Mouse (Mus musculus) adrenal gland, postnatal 10 days (tissue): Measurements from ENCODE around the gene Mex3a. TPM values are rescaled to one million over a fixed set of nuclear protein-coding genes. Genes with fewer than 3 reads are reported as not detected.
A peak's percentile ranks its signal among the peaks of the same experiment; 100 is the strongest.

Experiments
- DNase-seq: peaks from one replicate; pipeline ENCODE4 v3.0.0; 2021; ENCODE audit warnings: mixed read lengths
- total RNA-seq, 2 experiments: library from RNA; stranded (reverse); gene quantifications; 2 replicates each; pipeline ENCODE4 v1.2.3; 2021

Gene Mex3a
- total RNA-seq, 2 experiments from 2014 or later, result 5.5 to 5.6 TPM

DNA sequence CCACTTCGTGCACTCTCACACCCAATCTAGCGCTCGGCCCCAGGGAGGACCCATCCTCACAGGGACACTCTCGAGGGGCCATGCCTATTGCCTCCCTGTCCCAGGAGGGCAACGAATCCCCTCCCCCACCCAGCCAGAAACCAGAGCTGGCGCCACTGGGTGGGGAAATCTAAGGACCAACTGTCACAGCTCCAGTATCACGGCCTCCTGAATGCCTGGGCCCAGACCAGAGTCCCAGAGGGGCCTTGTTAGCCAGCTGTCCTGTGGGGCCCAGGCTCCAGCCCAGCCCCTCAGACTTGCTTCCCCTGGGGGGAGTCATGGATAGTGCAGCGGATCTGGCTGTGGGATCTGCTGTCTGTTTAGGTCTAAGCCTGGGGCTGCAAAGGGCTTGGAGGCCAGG is 4.6 kb upstream of the Mex3a start:
- no peak for DNase-seq

DNA sequence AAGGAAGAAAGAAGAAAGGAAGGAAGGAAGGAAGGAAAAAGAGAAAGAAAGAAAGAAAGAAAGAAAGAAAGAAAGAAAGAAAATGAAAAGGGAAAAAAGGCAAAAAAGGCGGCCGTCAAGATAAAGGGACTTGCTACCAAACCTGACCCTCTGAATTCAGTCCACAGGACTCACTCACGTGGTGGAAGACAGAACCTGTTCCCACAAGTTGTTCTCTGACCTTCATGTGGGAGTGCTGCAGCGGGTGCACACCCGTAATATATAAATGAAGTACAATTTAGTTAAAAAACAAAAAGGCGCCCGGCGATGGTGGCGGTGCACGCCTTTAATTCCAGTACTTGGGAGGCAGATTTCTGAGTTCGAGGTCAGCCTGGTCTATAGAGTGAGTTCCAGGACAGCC is 3.5 kb upstream of the Mex3a start:
- DNase-seq, result no peak

DNA sequence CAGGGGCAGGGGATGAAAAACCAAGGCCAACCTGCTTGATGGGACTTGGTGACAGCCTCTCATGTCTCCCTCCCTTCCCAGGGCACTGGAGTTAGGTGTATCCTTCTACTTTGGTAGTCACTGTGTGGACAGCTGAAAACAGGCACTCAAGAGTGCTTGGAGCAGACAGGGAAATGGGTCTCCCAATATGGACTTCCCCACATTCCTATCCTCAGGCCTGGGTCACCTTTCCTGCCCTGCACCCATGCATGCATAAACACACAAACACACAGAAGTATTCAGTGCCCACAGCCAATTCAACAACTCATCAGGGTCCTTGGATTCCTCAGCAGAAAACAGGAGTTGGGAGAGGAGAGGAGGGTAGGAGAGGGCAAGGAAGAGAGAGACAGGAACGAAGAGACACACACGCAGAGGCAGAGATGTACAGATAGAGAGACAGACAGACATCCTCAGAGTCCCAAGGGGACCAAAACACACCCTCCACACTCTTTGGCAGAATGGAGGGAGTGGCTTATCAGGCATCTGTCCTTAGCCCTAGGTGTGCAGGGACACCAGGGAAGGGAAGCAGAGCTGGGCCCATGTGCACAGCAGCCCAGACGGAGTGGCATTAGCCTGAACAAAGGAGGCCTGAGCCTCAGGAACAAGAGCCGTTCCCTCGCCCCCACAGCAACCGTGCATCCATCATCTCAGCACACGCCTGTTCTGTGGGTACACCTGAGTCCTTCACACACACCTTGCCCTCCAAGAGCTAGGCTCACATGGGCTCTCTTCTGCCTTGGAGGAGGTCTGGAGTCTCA is 2.8 kb upstream of the Mex3a start:
- no peak for DNase-seq

DNA sequence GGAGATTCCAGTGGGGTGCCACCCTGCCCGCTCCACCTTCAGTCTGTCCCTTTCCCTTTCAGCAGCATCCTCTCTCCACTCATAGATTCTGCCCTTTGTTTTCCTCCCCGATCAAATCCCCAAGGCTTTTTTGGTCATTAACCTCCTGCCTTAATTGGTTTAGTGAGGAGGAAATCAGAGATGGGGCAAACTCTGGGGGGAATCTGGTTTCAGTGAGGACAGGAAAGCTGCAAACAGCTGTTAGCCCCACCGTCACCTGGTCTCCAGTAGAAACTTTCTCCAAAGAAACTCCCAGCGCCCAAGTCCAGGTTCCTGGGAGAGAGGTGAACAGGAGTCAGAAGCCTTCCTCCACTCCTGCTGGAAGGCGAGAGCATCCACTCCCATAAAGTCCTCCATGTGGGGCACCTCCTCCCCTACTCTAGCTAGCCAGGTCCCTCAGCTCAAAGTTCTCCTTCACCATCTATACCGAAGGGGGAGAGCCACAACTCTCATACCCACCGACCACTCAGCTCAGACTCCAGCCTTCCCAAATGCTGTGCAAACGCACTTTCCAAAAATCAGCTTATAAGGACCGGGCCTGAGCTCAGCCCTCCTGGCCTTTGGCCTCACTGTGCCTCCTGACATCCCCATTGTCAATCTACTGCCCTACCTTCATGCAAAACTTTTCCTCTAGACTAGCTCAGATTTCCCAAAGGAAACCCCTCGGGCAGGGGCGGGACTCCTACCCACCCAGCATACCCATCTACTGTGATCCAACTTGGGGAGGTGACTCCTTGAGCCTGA is 1.9 kb upstream of the Mex3a start:
- DNase-seq, result no peak

DNA sequence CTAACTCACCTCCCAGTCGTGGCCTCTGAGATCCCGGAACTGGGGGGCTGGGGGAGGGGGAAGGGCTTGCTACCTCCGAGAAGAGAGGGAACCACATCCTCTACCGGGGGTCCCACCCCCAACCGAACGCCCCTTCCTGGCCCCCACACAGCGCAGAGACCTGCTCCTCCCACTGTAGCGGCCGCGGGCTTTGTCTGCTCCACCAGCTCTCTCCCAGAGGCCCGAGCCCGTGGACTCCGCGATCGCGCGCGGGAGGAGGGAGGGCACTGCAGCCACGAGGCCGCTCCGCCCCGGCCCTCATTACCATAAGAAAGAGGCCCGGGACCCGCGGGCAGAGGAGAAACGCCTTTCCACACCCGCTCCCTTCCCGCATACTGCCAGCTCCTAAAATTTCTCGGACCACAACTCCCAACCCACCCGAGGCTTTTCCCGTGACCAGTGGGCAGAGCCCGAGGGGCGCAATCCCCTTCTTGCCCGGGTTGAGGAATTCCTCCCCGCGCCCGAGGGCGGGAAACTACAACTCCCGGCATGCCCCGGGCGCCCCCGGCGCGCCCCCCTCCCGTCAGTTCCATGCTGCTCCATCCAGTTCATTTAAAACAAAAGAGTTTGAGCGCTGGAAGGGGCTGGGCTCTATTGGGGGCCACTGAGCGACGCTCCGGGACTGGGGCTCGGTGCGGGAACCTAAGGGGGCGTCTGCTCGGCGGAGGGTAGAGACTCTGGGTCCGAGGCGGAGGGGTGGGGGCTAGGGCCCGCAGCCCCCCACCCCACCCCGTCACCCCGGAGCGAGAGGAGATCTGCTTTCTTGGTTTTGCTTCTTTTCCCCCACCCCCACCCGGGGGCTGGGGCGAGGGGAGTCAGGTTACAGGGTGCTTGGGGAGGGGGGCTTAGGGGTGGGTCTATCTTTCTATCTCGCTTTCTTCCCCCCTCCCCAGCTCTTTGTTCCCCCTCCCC is 572 bp upstream of the Mex3a start:
- peak; percentile 92 for DNase-seq

DNA sequence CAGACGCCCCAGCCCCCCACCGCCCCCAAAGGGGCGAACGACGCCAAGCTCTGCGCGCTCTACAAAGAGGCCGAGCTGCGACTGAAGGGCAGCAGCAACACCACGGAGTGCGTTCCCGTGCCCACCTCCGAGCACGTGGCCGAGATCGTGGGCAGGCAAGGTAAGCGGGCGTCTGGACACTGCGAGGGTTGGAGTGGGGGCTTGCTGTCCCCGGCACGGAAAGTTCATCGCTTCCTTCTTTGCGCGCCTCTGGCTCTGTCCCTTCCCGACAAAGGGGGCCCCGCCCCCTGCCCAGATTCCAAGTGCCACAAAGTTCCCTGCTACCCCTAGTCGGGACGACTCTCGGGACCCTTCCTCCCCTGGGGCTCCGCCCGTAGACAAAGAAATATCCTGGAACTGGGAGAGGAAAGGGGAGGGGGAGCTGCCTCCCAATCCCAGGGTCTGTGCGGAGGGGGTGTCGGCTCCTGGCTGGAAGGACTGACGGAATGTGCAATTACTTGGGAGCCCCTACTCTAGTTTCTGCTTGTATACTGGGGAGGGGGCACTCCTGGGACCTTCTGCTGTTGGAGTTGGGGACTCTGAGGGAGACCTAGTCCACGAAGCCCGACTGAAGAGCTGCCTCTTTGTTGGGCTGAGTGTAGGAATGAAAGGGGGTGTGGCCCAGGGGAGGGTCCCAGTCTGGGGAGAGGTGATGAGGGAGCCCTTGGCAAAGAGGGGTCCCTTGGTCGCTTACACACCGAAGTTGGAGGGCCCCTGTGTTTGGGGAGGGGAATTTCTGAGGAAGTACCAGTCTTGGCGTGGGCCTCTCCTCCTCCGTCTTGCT is 705 bp downstream of the Mex3a start:
- no peak for DNase-seq

DNA sequence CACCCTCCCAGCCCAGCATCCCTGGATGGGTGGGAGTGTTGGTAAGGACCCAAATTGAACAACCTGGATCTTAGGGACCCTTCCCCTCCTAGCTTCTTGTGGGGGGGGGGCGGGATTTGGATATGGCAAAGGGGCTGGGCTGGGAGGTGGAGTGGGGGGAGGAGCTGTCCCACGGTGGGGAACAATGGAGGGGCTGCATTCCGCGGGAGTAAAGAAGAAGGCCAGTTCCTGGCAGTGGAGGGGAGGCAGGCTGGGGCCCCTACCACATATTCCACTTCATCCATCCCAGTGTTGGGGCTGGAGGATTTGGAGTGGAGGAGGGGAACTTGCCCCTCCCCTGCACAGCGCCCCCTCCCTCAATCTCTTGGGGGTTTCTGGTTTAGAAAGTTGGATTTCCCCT is 1.5 kb downstream of the Mex3a start:
- DNase-seq, result no peak

DNA sequence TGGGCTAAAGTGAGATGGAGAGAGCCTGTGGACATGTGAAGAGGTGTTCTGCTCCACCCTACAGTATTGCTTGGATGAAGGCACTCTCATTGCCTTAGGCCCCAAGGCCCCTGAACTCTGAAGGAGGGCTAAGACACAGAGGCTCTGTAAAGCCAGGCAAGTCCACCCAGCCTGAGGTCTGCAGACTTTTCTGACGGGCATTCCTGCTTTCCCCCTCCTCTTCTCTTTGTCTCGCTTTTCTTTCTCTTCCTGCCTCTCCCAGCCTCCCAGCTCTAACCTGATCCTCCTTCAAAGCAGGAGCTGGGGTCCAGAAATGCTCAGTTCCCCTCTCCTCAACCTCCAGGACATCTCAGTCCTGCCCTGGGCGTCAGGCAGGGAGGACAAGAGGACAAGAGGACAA is 2.8 kb downstream of the Mex3a start:
- DNase-seq, result no peak

DNA sequence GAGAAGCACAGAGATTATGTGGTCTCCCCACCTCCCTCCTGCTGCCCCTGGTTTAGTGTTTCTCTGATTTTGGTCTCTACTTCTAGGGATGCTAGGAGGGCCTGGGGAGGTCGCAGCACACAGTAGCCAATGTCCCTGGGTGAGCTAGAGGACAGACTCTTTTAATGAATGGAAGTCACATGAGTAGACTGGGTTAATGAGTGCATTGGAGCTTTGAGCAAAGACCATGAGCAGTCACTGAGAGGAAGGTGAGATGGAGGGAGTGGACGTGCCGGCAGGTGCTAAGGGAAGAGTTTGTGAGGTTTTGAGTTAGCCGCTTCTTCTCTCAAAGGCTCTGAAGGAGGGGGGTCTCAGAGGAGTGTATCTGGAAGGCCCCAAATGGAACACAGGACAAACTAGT is 3.3 kb downstream of the Mex3a start:
- no peak for DNase-seq

DNA sequence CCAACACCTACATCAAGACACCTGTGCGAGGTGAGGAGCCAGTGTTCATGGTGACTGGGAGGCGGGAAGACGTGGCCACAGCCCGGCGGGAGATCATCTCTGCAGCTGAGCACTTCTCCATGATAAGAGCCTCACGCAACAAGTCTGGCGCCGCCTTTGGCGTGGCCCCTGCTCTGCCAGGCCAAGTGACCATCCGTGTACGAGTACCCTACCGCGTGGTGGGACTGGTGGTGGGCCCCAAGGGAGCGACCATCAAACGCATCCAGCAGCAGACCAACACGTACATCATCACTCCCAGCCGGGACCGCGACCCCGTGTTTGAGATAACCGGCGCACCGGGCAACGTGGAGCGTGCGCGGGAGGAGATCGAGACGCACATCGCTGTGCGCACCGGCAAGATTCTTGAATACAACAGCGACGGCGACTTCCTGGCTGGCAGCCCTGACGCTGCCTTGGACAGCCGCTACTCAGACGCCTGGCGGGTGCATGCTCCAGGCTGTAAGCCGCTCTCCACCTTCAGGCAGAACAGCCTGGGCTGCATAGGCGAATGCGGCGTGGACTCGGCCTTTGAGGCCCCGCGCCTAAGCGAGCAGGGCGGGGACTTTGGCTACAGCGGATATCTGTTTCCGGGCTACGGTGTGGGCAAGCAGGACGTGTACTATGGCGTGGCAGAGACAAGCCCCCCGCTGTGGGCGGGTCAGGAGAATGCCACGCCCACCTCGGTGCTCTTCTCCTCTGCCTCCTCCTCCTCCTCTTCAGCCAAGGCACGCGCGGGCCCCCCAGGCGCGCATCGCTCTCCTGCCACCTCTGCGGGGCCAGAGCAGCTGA is 4.1 kb downstream of the Mex3a start:
- DNase-seq, result peak; percentile 81

DNA sequence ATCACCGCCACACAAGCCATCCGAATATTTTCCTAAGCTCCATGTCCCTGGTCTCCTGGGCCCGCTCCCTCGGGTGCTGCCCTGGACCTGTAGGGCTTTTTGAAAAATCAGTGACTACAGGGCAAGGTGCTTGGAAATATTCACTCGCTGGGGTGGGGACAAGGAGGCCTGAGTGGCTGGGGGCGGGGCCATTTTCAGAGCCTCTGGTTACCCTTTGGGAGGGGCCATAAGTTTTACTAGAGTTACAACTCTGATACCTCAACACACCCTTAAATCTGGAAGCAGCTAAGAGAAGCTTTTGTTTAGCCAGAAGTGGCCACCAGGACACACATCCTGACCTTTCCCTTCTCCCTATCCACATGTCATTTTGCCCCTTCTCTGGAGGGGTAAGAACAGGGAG is 5.0 kb downstream of the Mex3a start:
- no peak for DNase-seq

DNA sequence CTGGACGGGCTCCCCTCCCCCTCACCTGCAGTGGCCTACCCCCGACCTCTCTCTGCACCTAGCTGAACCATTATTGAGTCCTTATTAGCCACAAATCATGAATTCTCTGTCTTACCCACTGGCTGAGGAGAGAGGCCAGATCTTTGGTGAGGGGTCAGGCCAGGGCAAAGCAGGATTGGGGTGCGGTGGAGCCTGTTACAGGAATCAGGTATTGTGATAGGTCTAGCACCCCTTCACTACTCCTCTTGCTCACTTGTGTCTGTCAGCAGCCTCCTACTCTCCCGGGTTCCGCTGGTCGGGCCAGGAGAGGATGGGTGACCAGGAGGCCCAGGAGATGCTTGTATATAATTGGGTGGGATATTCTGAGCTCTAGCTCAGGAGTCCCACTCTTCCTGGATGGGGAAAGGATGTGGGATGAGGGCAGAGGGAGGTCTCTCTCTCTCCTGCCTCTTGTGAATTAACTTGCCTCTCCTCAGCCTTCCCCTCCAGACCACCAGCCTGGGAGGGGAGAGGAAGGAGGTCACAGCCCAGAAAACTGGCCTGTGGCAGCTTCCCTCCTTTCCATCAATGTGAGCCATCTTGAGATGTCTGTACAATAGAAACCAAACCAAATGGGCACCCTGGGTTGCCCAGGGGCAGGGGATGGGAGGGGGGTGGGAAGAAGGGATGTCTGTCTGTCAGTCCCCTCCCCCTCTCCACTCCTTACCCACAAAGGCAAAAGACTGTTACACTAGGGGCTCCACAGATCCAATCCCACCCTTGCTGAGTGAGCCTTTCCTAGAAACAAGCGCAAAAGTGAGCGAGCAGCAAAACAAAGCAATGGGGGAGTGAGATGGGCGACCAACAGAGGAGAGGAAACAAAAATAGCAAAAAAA is 6.3 kb downstream of the Mex3a start:
- no peak for DNase-seq

DNA sequence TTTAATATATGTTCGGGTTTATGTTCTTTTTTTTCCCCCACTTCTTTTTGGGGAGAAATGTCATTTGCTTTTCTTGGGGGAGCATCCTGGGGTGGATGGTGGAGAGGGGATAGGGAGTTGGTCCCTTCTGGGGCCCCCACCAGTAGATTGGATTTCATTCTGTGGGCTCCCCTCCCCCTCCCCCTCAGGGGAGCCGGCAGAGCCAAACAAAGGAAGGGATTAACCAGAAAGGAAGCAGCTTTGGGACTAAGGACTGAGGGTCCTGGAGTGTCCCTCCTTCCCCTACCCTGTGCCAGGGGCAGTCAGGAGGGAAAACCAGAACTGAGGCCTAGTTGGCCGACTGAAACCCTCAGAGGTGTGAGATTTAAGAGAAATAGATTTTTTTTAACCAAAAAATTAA is 7.2 kb downstream of the Mex3a start:
- DNase-seq, result no peak

DNA sequence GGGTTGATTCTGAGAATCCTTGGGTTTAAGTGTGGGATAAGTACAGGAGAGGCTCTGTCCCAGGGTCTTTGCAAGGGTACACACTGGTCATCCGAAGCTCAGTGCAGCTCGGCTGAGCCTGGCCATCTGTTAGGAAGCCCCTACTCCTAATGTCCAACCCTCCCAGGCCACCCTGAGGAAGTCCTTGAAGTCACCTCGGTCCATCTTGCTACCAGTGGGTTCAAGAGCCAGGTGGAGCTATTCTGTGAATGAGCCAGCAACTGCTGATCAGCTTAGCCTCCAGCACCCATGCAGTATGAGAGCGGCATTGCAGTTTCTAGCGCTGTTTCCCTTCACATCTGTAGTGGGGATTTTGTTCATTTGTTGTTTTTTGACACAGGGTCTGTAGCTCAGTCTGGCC is 7.9 kb downstream of the Mex3a start:
- DNase-seq, result no peak

DNA sequence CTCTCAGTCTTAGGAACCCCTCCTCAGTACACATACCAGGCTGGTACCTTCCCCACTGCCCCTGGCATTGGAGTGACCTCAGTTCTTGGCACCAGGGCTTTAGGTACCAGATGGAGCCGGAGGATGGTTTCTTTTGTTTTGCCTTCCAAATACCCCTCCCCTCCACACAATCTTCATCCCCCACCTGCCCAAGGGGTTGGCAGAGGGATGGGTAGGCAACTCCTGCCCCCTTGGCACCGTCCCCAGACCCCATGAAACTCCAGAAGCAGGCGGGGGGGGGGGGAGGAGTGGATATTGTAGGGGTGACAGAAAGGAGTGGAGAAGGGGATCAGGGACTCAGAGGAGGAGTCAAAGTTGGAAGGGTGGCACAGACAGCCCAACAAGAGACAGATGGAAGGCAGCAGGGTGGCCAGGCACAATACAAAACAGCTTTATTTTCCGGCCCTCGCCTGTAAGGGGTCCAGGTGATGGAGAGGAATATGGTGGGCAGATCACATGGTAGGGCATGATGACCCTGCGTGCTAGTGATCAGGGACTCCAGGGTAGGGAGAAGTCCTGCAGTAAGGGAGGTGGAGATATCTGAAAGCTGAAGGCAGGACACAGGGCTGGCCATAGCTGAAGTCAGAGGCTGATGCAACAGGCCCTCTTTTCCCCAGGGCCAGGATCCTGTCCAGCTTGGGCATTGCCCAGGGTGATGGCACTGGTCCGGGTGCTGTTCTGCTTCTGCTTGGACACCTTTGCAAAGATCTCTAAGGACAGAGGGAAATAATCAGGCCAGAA is 9.6 kb downstream of the Mex3a start:
- DNase-seq, result peak; percentile 56

DNA sequence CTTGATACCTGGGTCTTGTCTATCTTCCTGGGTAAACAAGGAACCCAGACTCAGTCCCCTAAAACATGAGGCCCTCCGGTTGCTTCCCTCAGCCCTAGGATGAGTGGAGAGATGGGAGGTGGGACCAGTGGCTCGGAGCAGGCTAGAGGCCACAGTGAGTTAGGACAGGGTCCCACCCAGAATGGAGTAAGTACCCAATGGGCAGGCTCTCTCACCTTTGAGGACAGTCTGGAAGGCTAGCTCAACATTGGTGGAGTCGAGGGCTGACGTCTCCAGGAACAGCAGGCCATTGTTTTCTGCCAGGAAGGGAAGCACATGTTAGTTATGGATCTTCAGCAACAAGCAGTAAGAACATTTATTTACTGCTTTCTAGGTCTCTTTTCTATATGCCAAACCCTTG is 10.3 kb downstream of the Mex3a start:
- DNase-seq, result no peak

DNA sequence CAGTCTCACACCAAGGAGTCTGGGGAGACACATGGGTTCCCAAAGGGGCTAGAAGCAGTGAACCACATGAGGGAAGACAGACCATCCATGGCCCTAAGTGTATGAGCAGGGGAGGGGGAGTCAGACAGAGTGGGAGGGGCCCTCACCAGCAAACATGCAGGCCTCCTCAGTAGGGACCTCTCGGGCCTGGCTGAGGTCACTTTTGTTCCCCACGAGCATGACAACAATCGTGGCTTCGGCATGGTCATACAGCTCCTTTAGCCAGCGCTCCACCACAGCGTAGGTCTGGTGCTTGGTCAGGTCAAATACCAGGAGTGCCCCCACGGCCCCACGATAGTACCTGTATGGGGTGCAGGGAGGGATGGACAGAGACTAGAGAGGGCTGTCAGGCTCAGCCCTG is 11.0 kb downstream of the Mex3a start:
- no peak for DNase-seq

DNA sequence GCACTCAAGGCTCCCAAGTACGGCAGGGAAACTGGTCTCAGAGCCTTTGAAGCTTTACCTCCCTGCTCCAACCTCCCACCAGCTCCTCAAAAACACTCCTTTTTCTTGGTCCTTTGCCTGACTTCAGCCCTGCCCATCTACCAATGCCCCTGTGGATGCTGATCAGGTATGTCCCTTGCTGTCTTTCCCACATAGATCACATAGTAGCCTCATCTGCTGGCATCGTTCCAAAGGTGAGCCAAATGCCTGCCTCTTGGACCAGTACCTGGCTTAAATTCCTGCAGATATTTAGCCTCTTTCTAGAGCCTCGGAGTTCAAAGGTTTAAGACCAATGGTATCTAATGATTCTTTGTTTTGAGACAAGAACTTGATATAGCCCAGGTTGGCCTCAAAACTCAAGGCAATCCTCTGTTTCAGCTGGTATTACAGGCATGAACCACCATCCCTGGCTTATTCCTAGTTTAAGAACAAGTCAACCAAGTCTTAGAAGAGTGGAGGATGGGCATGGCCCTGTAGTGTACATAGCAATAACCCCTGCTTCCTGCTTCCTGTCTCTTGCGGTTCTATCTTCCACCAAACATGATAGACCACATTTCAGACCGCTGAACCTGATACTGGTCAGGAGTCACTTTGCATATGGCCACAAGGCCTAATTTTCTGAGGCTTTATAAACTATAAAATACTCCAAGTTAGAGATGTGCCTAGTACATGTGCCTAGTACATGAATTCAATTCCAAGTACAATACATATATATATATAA is 11.6 kb downstream of the Mex3a start:
- DNase-seq, result no peak
